Mouse (Mus musculus) testis, adult 2 months (tissue): Measurements from ENCODE around the gene Cel.

Experiments
- CTCF ChIP-seq: fragments of 200-500 bp; IDR thresholded peaks from 2 replicates; pipeline ENCODE4 v1.5.1; 2012; ENCODE audit warnings: low read depth, mild to moderate bottlenecking, inconsistent platforms, low read length, moderate library complexity; ENCODE audit not compliant: control insufficient read depth, insufficient read depth, insufficient replicate concordance
- POLR2A ChIP-seq: fragments of 200-500 bp; IDR thresholded peaks from 2 replicates; pipeline ENCODE4 v1.6.1; 2012; ENCODE audit warnings: low read depth, mild to moderate bottlenecking, inconsistent platforms, low read length, moderate library complexity; ENCODE audit not compliant: control insufficient read depth

GRCm38 (mm10) chr2:28536766-28537633, 26.2 kb downstream of the Cel start:
- TF ChIP-seq CTCF (no peak), POLR2A (no peak)
